Mouse (Mus musculus) megakaryocyte-erythroid progenitor cell, adult 5-6 weeks (primary cell): Measurements from ENCODE around the gene Mesp2. TPM values are rescaled to one million over a fixed set of nuclear protein-coding genes. Genes with fewer than 3 reads are reported as not detected.

Experiments
- ATAC-seq: replicated peaks from 2 replicates; pipeline ENCODE4 v1.8.0; 2016; ENCODE audit warnings: mild to moderate bottlenecking, inconsistent platforms; ENCODE audit not compliant: severe bottlenecking, poor library complexity, low FRiP score, low TSS enrichment
- total RNA-seq, 2 experiments: library from RNA; stranded (forward) in 1 of 2; stranded (reverse) in 1 of 2; fragments of 200-1000, 215-1000 nt in 1 of 2; fragments of >200 nt in 1 of 2; fragmentation: Nextera tagmentation in 1 of 2; gene quantifications; 2 replicates each; pipeline ENCODE4 v1.2.3; 2014 to 2017

Gene Mesp2
- total RNA-seq, 2 experiments from 2014 or later = 1.2 TPM; not detected in 1

DNA sequence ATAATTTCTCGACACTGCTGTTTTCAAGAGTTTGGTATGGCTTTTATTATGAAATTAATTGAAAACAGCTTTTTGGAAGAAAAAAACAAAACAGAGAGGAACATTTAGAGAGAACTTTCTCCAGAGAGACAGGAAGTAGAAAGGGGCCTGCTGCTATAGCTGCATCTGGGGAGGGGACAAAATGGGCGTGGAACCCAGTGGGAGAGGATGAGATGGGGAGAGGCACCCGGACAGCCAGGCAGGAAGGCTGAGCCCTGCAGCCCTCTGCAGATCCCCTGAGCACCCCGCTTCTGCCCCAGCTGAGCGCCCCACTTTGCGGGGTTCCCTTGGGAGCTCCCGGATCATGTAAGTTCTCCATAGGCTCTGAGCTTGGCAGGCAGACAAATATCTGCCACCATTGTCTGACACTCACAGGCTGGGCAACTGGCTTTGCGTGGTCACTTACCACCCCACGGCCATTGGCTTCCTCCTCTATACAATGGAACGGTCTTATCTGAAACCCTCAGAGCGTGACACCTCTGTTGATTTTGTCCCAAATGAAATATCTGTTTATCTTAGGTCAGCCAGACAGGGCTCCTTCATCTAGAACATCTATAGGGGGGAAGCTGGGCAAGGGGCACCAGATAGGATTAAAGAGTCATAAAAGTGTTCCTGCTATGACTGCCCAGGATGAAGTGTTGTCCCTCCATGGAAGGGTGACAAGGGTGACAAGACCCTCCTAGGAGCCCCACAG is 47.8 kb downstream of the Mesp2 start:
- ATAC-seq = peak; percentile 28; the same call in 1 of the 2 replicates

DNA sequence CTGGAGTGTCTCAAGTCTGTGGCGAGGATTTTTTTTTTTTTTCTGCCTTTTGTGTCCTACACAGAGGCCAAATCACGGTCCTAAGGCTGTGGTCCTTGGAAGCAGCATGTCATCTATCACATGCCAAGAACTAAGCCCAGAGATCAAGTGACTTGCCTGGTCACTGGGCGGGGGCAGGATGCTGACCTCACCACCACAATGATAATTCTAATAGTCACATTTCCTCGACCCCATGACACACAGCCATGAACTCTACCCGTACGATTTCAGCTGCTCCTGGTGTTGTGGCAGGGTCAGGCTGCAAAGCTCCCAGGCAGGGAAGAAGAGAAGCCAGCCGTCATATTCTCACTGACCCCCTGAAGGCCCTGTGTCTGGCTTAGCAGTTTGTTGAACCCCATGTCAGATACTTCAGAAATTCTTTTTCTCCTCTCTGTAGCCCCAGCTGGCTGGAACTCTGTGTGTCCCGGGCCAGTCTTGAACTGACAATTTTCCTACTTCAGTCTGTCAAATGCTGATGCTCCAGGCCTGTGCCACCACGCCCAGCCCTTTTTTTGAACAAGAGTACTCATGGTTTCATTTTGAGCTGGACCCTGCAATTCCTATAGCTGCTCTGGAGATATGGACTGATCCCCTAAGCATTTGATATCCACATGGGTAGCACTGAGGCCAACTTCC is 48.6 kb downstream of the Mesp2 start:
- 0 out of 2 replicates have a peak, but pooled peaks have one; percentile 22 for ATAC-seq

DNA sequence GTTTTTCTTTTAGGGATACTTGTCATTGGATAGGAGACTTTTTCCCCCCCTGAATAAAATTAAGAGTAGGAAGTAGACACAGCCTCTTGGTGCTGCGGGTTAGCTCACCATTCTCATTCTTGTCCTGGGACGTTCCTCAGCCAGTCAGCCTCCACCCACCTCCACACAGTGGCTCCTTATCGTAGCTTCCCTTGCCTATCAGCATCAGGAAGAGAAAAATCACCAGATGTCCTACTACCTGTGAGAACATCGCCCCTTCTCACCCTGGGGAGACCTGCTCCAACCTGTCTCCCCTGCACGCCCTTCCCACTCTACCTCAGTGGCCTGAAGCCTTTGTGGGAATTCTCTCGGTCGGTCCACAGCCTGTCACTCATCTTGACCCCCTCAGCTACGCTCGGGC is 50.3 kb downstream of the Mesp2 start, which contains the start of gene Anpep:
Anpep (minus strand) TSS at position 249 of the 400 bp plus-strand sequence.
- ATAC-seq = no peak

DNA sequence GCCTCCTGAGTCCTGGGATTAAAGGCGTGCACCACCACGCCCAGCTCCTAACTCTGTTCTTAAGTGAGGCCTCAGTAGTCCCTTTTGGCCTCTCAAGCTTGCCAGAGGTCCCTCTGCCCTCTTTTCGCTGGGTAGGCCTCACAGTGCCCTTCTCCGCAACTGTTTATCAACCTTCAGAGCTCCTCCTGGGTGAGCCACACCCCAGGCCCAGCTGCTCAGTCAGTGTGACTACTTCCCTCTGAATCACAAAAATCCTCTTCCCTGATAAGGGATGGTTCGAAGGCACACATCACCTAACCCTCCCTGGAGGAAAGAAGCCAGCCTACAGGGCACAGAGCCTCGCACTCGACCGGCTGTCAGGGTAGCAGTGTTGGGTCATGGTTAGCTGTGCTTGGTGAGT is 51.3 kb downstream of the Mesp2 start:
- 0 out of 2 replicates have a peak, but pooled peaks have one; percentile 41 for ATAC-seq

Other genes starting within 250 kb of the Mesp2 start
- gene Rhcg, start 193.1 kb upstream of the Mesp2 start, total RNA-seq (2014; fragmentation: Nextera tagmentation) = not detected in 2 replicates
- not detected in 2 replicates for gene Rhcg, start 193.1 kb upstream of the Mesp2 start, total RNA-seq (2017)
- 29.0 and 29.8 TPM in 2 replicates for gene Ticrr, start 150.5 kb upstream of the Mesp2 start, total RNA-seq (2014; fragmentation: Nextera tagmentation)
- 12.2 and 16.8 TPM in 2 replicates for gene Ticrr, start 150.5 kb upstream of the Mesp2 start, total RNA-seq (2017)
- gene Kif7, start 95.0 kb upstream of the Mesp2 start, total RNA-seq (2014; fragmentation: Nextera tagmentation) = 0.28 and 0.79 TPM in 2 replicates
- 1.8 and 2.5 TPM in 2 replicates for gene Kif7, start 95.0 kb upstream of the Mesp2 start, total RNA-seq (2017)
- not detected in 2 replicates for gene Plin1, start 77.8 kb upstream of the Mesp2 start, total RNA-seq (2014; fragmentation: Nextera tagmentation)
- gene Plin1, start 77.8 kb upstream of the Mesp2 start, total RNA-seq (2017) = not detected in 2 replicates
- gene Pex11a, start 67.6 kb upstream of the Mesp2 start, total RNA-seq (2014; fragmentation: Nextera tagmentation) = 5.4 and 8.6 TPM in 2 replicates
- 4.6 and 6.0 TPM in 2 replicates for gene Pex11a, start 67.6 kb upstream of the Mesp2 start, total RNA-seq (2017)
- not detected in 2 replicates for gene Wdr93, start 67.6 kb upstream of the Mesp2 start, total RNA-seq (2014; fragmentation: Nextera tagmentation)
- not detected in 2 replicates for gene Wdr93, start 67.6 kb upstream of the Mesp2 start, total RNA-seq (2017)
- not detected in 2 replicates for gene Mesp1, start 16.9 kb upstream of the Mesp2 start, total RNA-seq (2014; fragmentation: Nextera tagmentation)
- gene Mesp1, start 16.9 kb upstream of the Mesp2 start, total RNA-seq (2017) = not detected in 2 replicates
- 1.5 TPM in 1 of 2 replicates, not detected in the other for gene Anpep, start 50.3 kb downstream of the Mesp2 start, total RNA-seq (2014; fragmentation: Nextera tagmentation)
- not detected in 2 replicates for gene Anpep, start 50.3 kb downstream of the Mesp2 start, total RNA-seq (2017)
- gene Ap3s2, start 109.9 kb downstream of the Mesp2 start, total RNA-seq (2014; fragmentation: Nextera tagmentation) = 20.0 and 22.4 TPM in 2 replicates
- gene Ap3s2, start 109.9 kb downstream of the Mesp2 start, total RNA-seq (2017) = 6.5 and 9.5 TPM in 2 replicates
- not detected in 2 replicates for gene Arpin, start 124.6 kb downstream of the Mesp2 start, total RNA-seq (2014; fragmentation: Nextera tagmentation)
- 0.28 TPM in 1 of 2 replicates, not detected in the other for gene Arpin, start 124.6 kb downstream of the Mesp2 start, total RNA-seq (2017)
- 7.1 and 9.0 TPM in 2 replicates for gene Zfp710, start 214.1 kb downstream of the Mesp2 start, total RNA-seq (2014; fragmentation: Nextera tagmentation)
- 6.2 and 10.3 TPM in 2 replicates for gene Zfp710, start 214.1 kb downstream of the Mesp2 start, total RNA-seq (2017)